Mouse (Mus musculus): ENCODE measurements around the gene Lmbr1l.

Gene Lmbr1l

DNA sequence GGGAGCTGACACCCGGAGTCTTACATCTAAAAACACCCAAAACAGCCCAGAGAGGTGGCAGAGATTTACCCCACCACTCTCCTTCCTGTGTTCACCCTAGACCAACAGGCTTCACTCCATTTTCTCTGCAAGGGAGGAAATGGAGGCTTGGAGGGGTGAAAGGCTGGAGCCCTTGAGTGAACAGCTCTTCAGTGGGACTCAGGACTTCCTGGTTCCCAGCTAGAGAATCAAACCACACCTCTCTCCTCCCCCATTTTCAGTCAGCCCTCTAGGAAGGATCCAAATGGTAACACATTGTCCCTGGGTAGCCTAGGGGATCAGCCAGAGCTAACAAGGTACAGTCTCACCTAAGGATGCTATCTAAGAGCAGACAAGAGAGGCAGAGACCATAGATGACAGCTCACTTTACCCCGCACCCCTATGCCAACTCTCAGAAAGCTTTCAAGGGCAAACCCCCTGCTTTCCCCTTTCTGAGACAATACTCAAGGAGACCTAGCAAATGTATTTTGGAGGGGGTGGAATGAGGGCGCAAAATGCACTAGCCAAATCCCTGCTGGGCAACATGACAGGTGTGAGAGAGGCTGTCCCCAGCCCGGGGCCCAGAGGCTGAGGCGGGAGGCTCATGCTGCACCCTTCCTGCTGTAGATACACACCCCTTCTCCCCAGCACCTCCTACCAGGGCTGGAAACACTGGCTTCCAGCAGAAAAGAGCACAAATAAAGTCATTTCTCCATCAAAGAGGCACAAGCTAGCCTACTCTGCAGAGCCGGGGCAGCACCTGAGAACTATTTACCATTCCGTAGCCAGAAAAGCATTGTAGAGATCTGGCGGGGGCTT, 48.5 kb downstream of the Lmbr1l start:
- peak in 1 of 2 experiments; percentile 7 for DNase-seq (ENCODE audit: low spot score in 2 of 2)

- no peak for DNase-seq (ENCODE audit: low spot score in 2 of 2)
Observed at GRCm38 (mm10) chr15:98868346-98869063, 49.5 kb downstream of the Lmbr1l start.

GRCm38 (mm10) chr15:98867321-98867720, 50.7 kb downstream of the Lmbr1l start:
- DNase-seq (ENCODE audit: low spot score in 2 of 2), result peak; percentile 18 to 55

GRCm38 (mm10) chr15:98866501-98866900, 51.5 kb downstream of the Lmbr1l start:
- DNase-seq (ENCODE audit: low spot score in 2 of 2), result no peak

- no peak for DNase-seq (ENCODE audit: low spot score in 2 of 2)
Observed at GRCm38 (mm10) chr15:98865771-98866170, 52.3 kb downstream of the Lmbr1l start.

DNA sequence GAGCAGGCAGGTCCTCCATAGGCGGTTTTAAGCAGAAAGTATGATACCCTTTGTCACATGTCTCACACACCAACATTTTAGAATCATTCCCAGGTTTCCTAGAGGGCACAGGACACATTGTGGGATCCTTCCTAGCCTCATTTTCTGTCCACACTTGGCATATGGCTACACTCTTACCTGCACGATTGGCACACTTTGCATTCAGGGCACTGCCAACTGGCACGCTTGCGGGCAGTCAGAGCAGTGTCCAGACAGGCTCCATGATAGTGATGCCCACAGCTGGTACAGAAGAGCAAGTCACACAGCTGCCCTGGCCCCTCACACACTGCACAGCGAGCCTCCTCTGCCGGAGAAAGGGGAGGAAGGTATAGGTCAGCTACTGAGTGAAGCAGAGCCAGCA, 53.1 kb downstream of the Lmbr1l start:
- DNase-seq (ENCODE audit: low spot score in 2 of 2), result no peak

GRCm38 (mm10) chr15:98863451-98863958, 54.5 kb downstream of the Lmbr1l start:
- DNase-seq (ENCODE audit: low spot score in 2 of 2), result no peak

GRCm38 (mm10) chr15:98861701-98862410, 56.2 kb downstream of the Lmbr1l start:
- no peak for DNase-seq (ENCODE audit: low spot score in 2 of 2)

GRCm38 (mm10) chr15:98860921-98861320, 57.1 kb downstream of the Lmbr1l start:
- DNase-seq (ENCODE audit: low spot score in 2 of 2), result no peak

DNA sequence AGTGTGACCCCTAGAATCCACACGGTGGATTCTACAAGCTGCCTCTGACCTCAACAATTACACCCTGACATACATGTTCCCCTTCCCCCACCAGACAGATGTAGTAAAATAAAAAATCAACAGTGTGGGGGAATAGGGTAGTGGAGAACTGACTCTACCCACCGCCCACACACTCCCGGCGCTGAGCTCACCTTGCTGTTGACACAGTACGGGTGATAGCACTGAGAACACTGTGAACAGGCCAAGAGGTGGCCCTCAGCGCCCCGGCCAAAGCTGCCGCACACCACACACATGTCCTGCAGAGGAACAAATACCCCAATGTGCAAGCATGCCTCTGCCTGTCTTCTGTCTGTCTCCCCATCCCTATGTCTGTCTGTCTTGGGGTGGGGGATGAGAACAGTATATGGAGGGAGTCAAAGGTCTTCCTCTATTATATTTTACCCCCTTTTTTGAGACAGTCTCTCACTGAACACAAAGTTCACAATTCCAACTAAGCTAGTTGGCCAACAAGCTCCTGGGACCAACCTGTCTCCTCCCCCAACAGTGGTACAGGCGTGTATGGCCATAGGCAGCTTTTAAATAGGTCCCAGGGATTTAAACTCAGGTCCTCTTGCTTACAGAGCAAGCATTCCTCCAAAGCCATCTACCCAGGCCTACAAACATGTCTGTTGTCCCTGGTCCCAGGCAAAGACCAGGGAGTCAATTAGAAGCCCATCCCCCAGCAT, 58.5 kb downstream of the Lmbr1l start:
- no peak for DNase-seq (ENCODE audit: low spot score in 2 of 2)

- DNase-seq (ENCODE audit: low spot score in 2 of 2), result no peak
Observed at GRCm38 (mm10) chr15:98854214-98854613, 63.8 kb downstream of the Lmbr1l start.
